Comparison of ENCODE assay signal across 8 mouse cellular contexts in genomic region chrX:134599922-134600565, GRCm38 (mm10). TPM values are rescaled to one million over a fixed set of nuclear protein-coding genes. Genes with fewer than 3 reads are reported as not detected.
DNase-seq lines count a peak whose midpoint lies in the region; ATAC-seq and TF ChIP-seq lines count a peak whose summit lies in the region.

No protein-coding gene starts in this region.

- peak overlapping the region; percentile 60 for H3K9ac ChIP-seq in lung, embryonic 16.5 days (ENCODE audit: low read length)
- peak overlapping the region; percentile 33; the same call in 1 of the 2 replicates for H3K9ac ChIP-seq in embryonic facial prominence, embryonic 15.5 days
- peak overlapping the region; percentile 62 for H3K9ac ChIP-seq in limb, embryonic 13.5 days

- peak overlapping the region; percentile 80 for H3K27ac ChIP-seq in lung, embryonic 16.5 days (ENCODE audit: low read length)
- H3K27ac ChIP-seq in embryonic facial prominence, embryonic 15.5 days (replicated peaks) = no peak overlapping the region
- no peak overlapping the region for H3K27ac ChIP-seq in limb, embryonic 13.5 days
- peak overlapping the region; percentile 55 for H3K27ac ChIP-seq in small intestine, adult 2 months (ENCODE audit: insufficient read depth, low read depth, low read length)

- no peaks in the 10 kb centered on the region for H3K36me3 ChIP-seq in lung, embryonic 16.5 days (ENCODE audit: control insufficient read depth, insufficient read depth, low read length)
- no peaks in the 10 kb centered on the region for H3K36me3 ChIP-seq in embryonic facial prominence, embryonic 15.5 days
- H3K36me3 ChIP-seq in limb, embryonic 13.5 days = no peaks in the 10 kb centered on the region
- 0 out of 2 replicates have a peak, but pooled peaks cover 2% of the 10 kb centered on the region for H3K36me3 ChIP-seq in small intestine, adult 2 months (ENCODE audit: control insufficient read depth, insufficient read depth, low read length)

- 0 out of 2 replicates have a peak, but pooled peaks cover 3% of the 10 kb centered on the region for H3K4me1 ChIP-seq in lung, embryonic 16.5 days (replicated peaks; ENCODE audit: control insufficient read depth, insufficient read depth, low read length)
- no peaks in the 10 kb centered on the region; the same call in 1 of the 2 replicates for H3K4me1 ChIP-seq in embryonic facial prominence, embryonic 15.5 days
- peaks cover 9% of the 10 kb centered on the region for H3K4me1 ChIP-seq in limb, embryonic 13.5 days
- H3K4me1 ChIP-seq in small intestine, adult 2 months (ENCODE audit: control insufficient read depth, insufficient read depth, insufficient read length, low read length) = peaks cover 3% of the 10 kb centered on the region; the same call in 1 of the 2 replicates

- H3K4me3 ChIP-seq in lung, embryonic 16.5 days (ENCODE audit: low read length) = peak overlapping the region; percentile 57
- peak overlapping the region; percentile 55 for H3K4me3 ChIP-seq in embryonic facial prominence, embryonic 15.5 days (replicated peaks)
- peak overlapping the region; percentile 53 for H3K4me3 ChIP-seq in limb, embryonic 13.5 days
- peak overlapping the region; percentile 25 for H3K4me3 ChIP-seq in small intestine, adult 2 months (ENCODE audit: low read depth, low read length)

- ATAC-seq in lung, embryonic 16.5 days (ENCODE audit: low read depth) = no peak
- ATAC-seq in embryonic facial prominence, embryonic 15.5 days (ENCODE audit: insufficient number of reproducible peaks, low FRiP score, low TSS enrichment, low read depth) = no peak
- no peak for ATAC-seq in limb, embryonic 13.5 days (ENCODE audit: low FRiP score, low read depth)
- ATAC-seq in inflammation-experienced regulatory T-cells, adult 6 months = no peak

- no peaks in the 10 kb centered on the region for H3K9me3 ChIP-seq in lung, embryonic 16.5 days (ENCODE audit: control insufficient read depth, low read length)
- H3K9me3 ChIP-seq in embryonic facial prominence, embryonic 15.5 days (replicated peaks) = no peaks in the 10 kb centered on the region
- no peaks in the 10 kb centered on the region for H3K9me3 ChIP-seq in limb, embryonic 13.5 days

- H3K4me2 ChIP-seq in lung, embryonic 16.5 days (ENCODE audit: low read depth, low read length) = peak overlapping the region; percentile 65
- H3K4me2 ChIP-seq in embryonic facial prominence, embryonic 15.5 days (replicated peaks) = peak overlapping the region; percentile 52
- peak overlapping the region; percentile 67 for H3K4me2 ChIP-seq in limb, embryonic 13.5 days (replicated peaks)

- H3K27me3 ChIP-seq in lung, embryonic 16.5 days (ENCODE audit: control insufficient read depth, insufficient read depth, low read depth, low read length) = no peaks in the 10 kb centered on the region
- no peaks in the 10 kb centered on the region for H3K27me3 ChIP-seq in embryonic facial prominence, embryonic 15.5 days
- peaks cover 6% of the 10 kb centered on the region; the same call in 1 of the 2 replicates for H3K27me3 ChIP-seq in limb, embryonic 13.5 days
- no peaks in the 10 kb centered on the region for H3K27me3 ChIP-seq in small intestine, adult 2 months (ENCODE audit: control insufficient read depth, insufficient read depth, low read length)

- DNase-seq in lung, postnatal 14 days = no peak
- no peak for DNase-seq in lung, postnatal 36 days
- DNase-seq in urinary bladder, postnatal 36 days (ENCODE audit: low spot score in 2 of 2) = no peak

- TF ChIP-seq POLR2A in small intestine, adult 2 months (IDR thresholded peaks at IDR 0.05; ENCODE audit: low read depth, low read length) = no peak

- WGBS in lung, embryonic 16.5 days = 20% methylated on average over 10 of the region's 10 CpGs
- 26% methylated on average over 10 of the region's 10 CpGs for WGBS in embryonic facial prominence, embryonic 15.5 days
- WGBS in limb, embryonic 13.5 days = 31% methylated on average over 10 of the region's 10 CpGs
- 17% methylated on average over 10 of the region's 10 CpGs for WGBS in small intestine, adult 2 months

- TF ChIP-seq CTCF in small intestine, adult 2 months (IDR thresholded peaks at IDR 0.05; ENCODE audit: extremely low read depth, insufficient read length, insufficient replicate concordance, low read depth, low read length) = no peak

RNA-seq across cellular contexts. Expression of gene Gla, which starts 0.9 kb away (rescaled TPM):
- polyA plus RNA-seq in lung, embryonic 16.5 days (2015; fragmentation: Nextera tagmentation; extraction: Ambion mirVana) = 6.9 TPM in 2 replicates
- 4.3 and 5.6 TPM in 2 replicates for polyA plus RNA-seq in embryonic facial prominence, embryonic 15.5 days (2015; fragmentation: Nextera tagmentation; extraction: Ambion mirVana)
- 4.4 and 4.5 TPM in 2 replicates for polyA plus RNA-seq in limb, embryonic 13.5 days (2015; fragmentation: Nextera tagmentation; extraction: Ambion mirVana)
- polyA plus RNA-seq in small intestine, adult 2 months (2012; rRNA removed) = 0.65 and 0.98 TPM in 2 replicates
- polyA plus RNA-seq in inflammation-experienced regulatory T-cells, adult 6 months (2017; shearing (Covaris generic)) = 1 to 10 TPM; 3.1 to 5.2 (median 3.5) TPM

RNA-seq across cellular contexts. Expression of gene Hnrnph2, which starts 0.9 kb away (rescaled TPM):
- polyA plus RNA-seq in lung, embryonic 16.5 days (2015; fragmentation: Nextera tagmentation; extraction: Ambion mirVana) = 160 and 172 TPM in 2 replicates
- polyA plus RNA-seq in embryonic facial prominence, embryonic 15.5 days (2015; fragmentation: Nextera tagmentation; extraction: Ambion mirVana) = 138 and 141 TPM in 2 replicates
- polyA plus RNA-seq in limb, embryonic 13.5 days (2015; fragmentation: Nextera tagmentation; extraction: Ambion mirVana) = 162 and 163 TPM in 2 replicates
- polyA plus RNA-seq in small intestine, adult 2 months (2012; rRNA removed) = 1.1 and 3.8 TPM in 2 replicates
- 100 to 1,000 TPM in 1 of 3 experiments, 10 to 100 TPM in 2; 96.0 to 102 (median 98.8) TPM for polyA plus RNA-seq in inflammation-experienced regulatory T-cells, adult 6 months (2017; shearing (Covaris generic))

RNA-seq across cellular contexts. Expression of gene Rpl36a, which starts 14.6 kb away (rescaled TPM):
- polyA plus RNA-seq in lung, embryonic 16.5 days (2015; fragmentation: Nextera tagmentation; extraction: Ambion mirVana) = 359 and 439 TPM in 2 replicates
- polyA plus RNA-seq in embryonic facial prominence, embryonic 15.5 days (2015; fragmentation: Nextera tagmentation; extraction: Ambion mirVana) = 400 and 403 TPM in 2 replicates
- 381 and 410 TPM in 2 replicates for polyA plus RNA-seq in limb, embryonic 13.5 days (2015; fragmentation: Nextera tagmentation; extraction: Ambion mirVana)
- 48.0 and 60.3 TPM in 2 replicates for polyA plus RNA-seq in small intestine, adult 2 months (2012; rRNA removed)
- polyA plus RNA-seq in inflammation-experienced regulatory T-cells, adult 6 months (2017; shearing (Covaris generic)) = 100 to 1,000 TPM; 370 to 723 (median 685) TPM

RNA-seq across cellular contexts. Expression of gene Btk, which starts 16.7 kb away (rescaled TPM):
- polyA plus RNA-seq in lung, embryonic 16.5 days (2015; fragmentation: Nextera tagmentation; extraction: Ambion mirVana) = 1.9 and 2.1 TPM in 2 replicates
- polyA plus RNA-seq in embryonic facial prominence, embryonic 15.5 days (2015; fragmentation: Nextera tagmentation; extraction: Ambion mirVana) = 2.2 and 2.5 TPM in 2 replicates
- 1.3 and 1.8 TPM in 2 replicates for polyA plus RNA-seq in limb, embryonic 13.5 days (2015; fragmentation: Nextera tagmentation; extraction: Ambion mirVana)
- 0.19 and 0.48 TPM in 2 replicates for polyA plus RNA-seq in small intestine, adult 2 months (2012; rRNA removed)
- polyA plus RNA-seq in inflammation-experienced regulatory T-cells, adult 6 months (2017; shearing (Covaris generic)) = 1 to 10 TPM in 2 of 3 experiments, under 1 TPM in 1; 0.54 to 1.2 (median 1.1) TPM

RNA-seq across cellular contexts. Expression of gene Timm8a1, which starts 58.4 kb away (rescaled TPM):
- polyA plus RNA-seq in lung, embryonic 16.5 days (2015; fragmentation: Nextera tagmentation; extraction: Ambion mirVana) = 58.2 and 58.4 TPM in 2 replicates
- 60.5 and 64.9 TPM in 2 replicates for polyA plus RNA-seq in embryonic facial prominence, embryonic 15.5 days (2015; fragmentation: Nextera tagmentation; extraction: Ambion mirVana)
- 69.0 and 72.7 TPM in 2 replicates for polyA plus RNA-seq in limb, embryonic 13.5 days (2015; fragmentation: Nextera tagmentation; extraction: Ambion mirVana)
- polyA plus RNA-seq in small intestine, adult 2 months (2012; rRNA removed) = 0.27 and 0.66 TPM in 2 replicates
- 10 to 100 TPM; 26.3 to 31.8 (median 30.4) TPM for polyA plus RNA-seq in inflammation-experienced regulatory T-cells, adult 6 months (2017; shearing (Covaris generic))

Comparison
In these comparisons a context has a peak if more than half of its experiments do, and no peak if none do; other contexts are left out.
1. H3K27ac ChIP-seq: peak in lung, embryonic 16.5 days (single experiment) and small intestine, adult 2 months (single experiment); none in embryonic facial prominence, embryonic 15.5 days (single experiment) and limb, embryonic 13.5 days (single experiment).
2. RNA of gene Hnrnph2, which starts 0.9 kb away (polyA plus RNA-seq): 160 to 172 TPM in lung, embryonic 16.5 days, 162 to 163 TPM in limb, embryonic 13.5 days, 138 to 141 TPM in embryonic facial prominence, embryonic 15.5 days and 96.0 to 102 TPM in inflammation-experienced regulatory T-cells, adult 6 months; 1.1 to 3.8 TPM in small intestine, adult 2 months; every median in the first group is over 10 times any median in the second.
3. Peak in every context shown above with its lines, with median percentiles within 50 percentile points of each other: H3K4me2 ChIP-seq, H3K4me3 ChIP-seq and H3K9ac ChIP-seq.